Mouse (Mus musculus) right cerebral cortex, postnatal 36 days (tissue): ENCODE measurements around the gene Fam192a.
A peak's percentile ranks its signal among the peaks of the same experiment; 100 is the strongest.

ENCODE experiments used
- DNase-seq, 2 experiments: peaks; one replicate each; pipeline ENCODE4 v3.0.0; 2022; ENCODE audit warnings: low spot score in 2 of 2, mixed read lengths in 1 of 2

Fam192a gene

GRCm38 (mm10) chr8:94601607-94602385 is at the start of gene Fam192a, which contains the start of gene Rspry1:
Gene Fam192a, minus strand, starts transcription at chr8:94601997.
Gene Rspry1, plus strand, starts transcription at chr8:94601937.
- peak; percentile 100 for DNase-seq

- no peak for DNase-seq
Measured at GRCm38 (mm10) chr8:94649496-94649895, 47.7 kb upstream of the Fam192a start.

- no peak for DNase-seq
Measured at GRCm38 (mm10) chr8:94646165-94646564, 44.4 kb upstream of the Fam192a start.

- DNase-seq, result no peak
Measured at GRCm38 (mm10) chr8:94645202-94645601, 43.4 kb upstream of the Fam192a start.

- DNase-seq, result no peak
Measured at GRCm38 (mm10) chr8:94641938-94642337, 40.1 kb upstream of the Fam192a start.

GRCm38 (mm10) chr8:94641183-94641582 is 39.4 kb upstream of the Fam192a start:
- no peak for DNase-seq

GRCm38 (mm10) chr8:94634211-94634610 is 32.4 kb upstream of the Fam192a start:
- DNase-seq, result no peak

- DNase-seq, result no peak
Measured at GRCm38 (mm10) chr8:94633564-94634194, 31.9 kb upstream of the Fam192a start.

- DNase-seq, result no peak
Measured at GRCm38 (mm10) chr8:94624885-94625284, 23.1 kb upstream of the Fam192a start.

GRCm38 (mm10) chr8:94607064-94607463 is 5.3 kb upstream of the Fam192a start:
- DNase-seq, result no peak

- DNase-seq, result no peak
Measured at GRCm38 (mm10) chr8:94604030-94604429, 2.2 kb upstream of the Fam192a start.

GRCm38 (mm10) chr8:94602471-94603131 is 804 bp upstream of the Fam192a start:
- DNase-seq, result no peak

- DNase-seq, result peak in 1 of 2 experiments; percentile 18
Measured at GRCm38 (mm10) chr8:94601034-94601606, 677 bp downstream of the Fam192a start.

GRCm38 (mm10) chr8:94600478-94600877 is 1.3 kb downstream of the Fam192a start:
- DNase-seq, result no peak

GRCm38 (mm10) chr8:94594211-94594610 is 7.6 kb downstream of the Fam192a start:
- no peak for DNase-seq

GRCm38 (mm10) chr8:94591691-94592090 is 10.1 kb downstream of the Fam192a start:
- no peak for DNase-seq

GRCm38 (mm10) chr8:94584238-94584817 is 17.5 kb downstream of the Fam192a start:
- peak in 1 of 2 experiments; percentile 55 for DNase-seq

GRCm38 (mm10) chr8:94582569-94582968 is 19.2 kb downstream of the Fam192a start:
- DNase-seq, result no peak

- no peak for DNase-seq
Measured at GRCm38 (mm10) chr8:94581820-94582483, 19.8 kb downstream of the Fam192a start.

- no peak for DNase-seq
Measured at GRCm38 (mm10) chr8:94575148-94575547, 26.6 kb downstream of the Fam192a start.
